Mouse (Mus musculus) neural tube, embryonic 11.5 days (tissue): ENCODE results near the gene Lamc2. TPM values are rescaled to one million over a fixed set of nuclear protein-coding genes. Genes with fewer than 3 reads are reported as not detected.

Experiments used
- ATAC-seq: fragments of 200-750 bp; cut with Nextera tagmentation; 2 replicates; pipeline ENCODE4 v1.8.0; 2017; ENCODE audit warnings: moderate number of reproducible peaks, mild to moderate bottlenecking, moderate TSS enrichment, moderate library complexity; ENCODE audit not compliant: insufficient read depth, low FRiP score, low TSS enrichment
- DNase-seq: peaks from one replicate; pipeline ENCODE4 v3.0.0-alpha.2; 2015; ENCODE audit warnings: low spot score
- H3K27ac ChIP-seq: fragments of 300-500 bp; sonication (generic); 2 replicates; pipeline ENCODE4 v1.5.1; 2014; ENCODE audit warnings: low read depth, mild to moderate bottlenecking, low read length
- H3K27me3 ChIP-seq: fragments of 300-500 bp; sonication (generic); 2 replicates; pipeline ENCODE4 v1.6.1; 2014; ENCODE audit warnings: mild to moderate bottlenecking, low read length, mixed read lengths; ENCODE audit not compliant: control insufficient read depth, insufficient read depth
- H3K36me3 ChIP-seq: fragments of 300-500 bp; sonication (generic); 2 replicates; pipeline ENCODE4 v1.6.1; 2014; ENCODE audit warnings: mild to moderate bottlenecking, low read length, moderate library complexity, mixed read lengths; ENCODE audit not compliant: control insufficient read depth, insufficient read depth
- H3K4me1 ChIP-seq: fragments of 300-500 bp; sonication (generic); 2 replicates; pipeline ENCODE4 v1.6.1; 2014; ENCODE audit warnings: low read length, mixed read lengths; ENCODE audit not compliant: control insufficient read depth, insufficient read depth
- H3K4me2 ChIP-seq: fragments of 300-500 bp; sonication (generic); 2 replicates; pipeline ENCODE4 v1.6.1; 2014; ENCODE audit warnings: low read depth, mild to moderate bottlenecking, moderate library complexity
- H3K4me3 ChIP-seq: fragments of 300-500 bp; sonication (generic); 2 replicates; pipeline ENCODE4 v1.5.1; 2014; ENCODE audit warnings: low read depth, low read length
- H3K9ac ChIP-seq: fragments of 300-500 bp; sonication (generic); 2 replicates; pipeline ENCODE4 v1.6.1; 2014; ENCODE audit warnings: mild to moderate bottlenecking, low read length
- H3K9me3 ChIP-seq: fragments of 300-500 bp; sonication (generic); 2 replicates; pipeline ENCODE4 v1.6.1; 2016; ENCODE audit warnings: low read length; ENCODE audit not compliant: control insufficient read depth
- WGBS: fragments of 180-500 bp; shearing (Covaris S2); extraction: QIAGEN DNeasy Blood & Tissue Kit; methylation state at CpG from one replicate; pipeline ENCODE4 v1.1.7; 2014; 5-methylcytosine and 5-hydroxymethylcytosine counted together
- polyA plus RNA-seq: library from polyadenylated mRNA; unstranded; fragments of >200 nt; fragmentation: Nextera tagmentation; extraction: Ambion mirVana; gene quantifications from 2 replicates; pipeline ENCODE4 v1.2.1, GENCODE M21; 2014

The Lamc2 gene
- polyA plus RNA-seq, 1 experiment from 2014 or later = 0.78 TPM

- no peak overlapping the region for H3K4me2 ChIP-seq
- 75% methylated on average over 8 of the region's 8 CpGs for WGBS
These were observed 57.5 kb downstream of the Lamc2 start for GRCm38 (mm10) chr1:153128780-153129179.

DNA sequence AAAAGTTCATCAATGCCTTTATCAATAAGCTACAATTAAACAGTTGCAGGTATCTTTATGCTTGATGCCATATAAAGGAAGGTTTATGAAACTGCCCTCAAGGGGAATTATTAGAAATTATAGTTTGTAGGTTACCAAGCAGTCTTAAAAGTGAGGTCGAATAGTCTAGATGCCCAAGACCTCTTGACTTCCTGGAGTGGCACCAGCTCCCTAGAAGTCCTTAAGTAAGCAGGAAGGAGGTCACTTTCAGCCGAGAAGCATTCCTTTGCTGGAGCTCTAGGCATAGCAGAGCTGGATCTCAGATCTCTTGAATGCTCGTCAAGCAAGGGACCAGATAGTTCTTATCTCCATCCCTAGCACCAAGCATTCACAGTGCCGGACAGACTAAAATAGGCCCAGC is 58.6 kb downstream of the Lamc2 start:
- ATAC-seq = no peak
- Histone ChIP-seq H3K4me1 (no peaks in the 10 kb centered on the region), H3K36me3 (no peaks in the 10 kb centered on the region), H3K27me3 (no peaks in the 10 kb centered on the region), H3K4me2 (no peak overlapping the region), H3K9ac (no peak overlapping the region), H3K27ac (no peak overlapping the region), H3K9me3 (no peaks in the 10 kb centered on the region), H3K4me3 (no peak overlapping the region)
- DNase-seq = no peak
- 83% methylated on average over 4 of the region's 4 CpGs for WGBS

More at GRCm38 (mm10) chr1:153128780-153129179, 57.5 kb downstream of the Lamc2 start:
- Histone ChIP-seq H3K36me3 (no peaks in the 10 kb centered on the region), H3K9me3 (no peaks in the 10 kb centered on the region), H3K9ac (no peak overlapping the region), H3K27ac (no peak overlapping the region), H3K4me3 (no peak overlapping the region), H3K27me3 (no peaks in the 10 kb centered on the region), H3K4me1 (peaks cover 3% of the 10 kb centered on the region; the same call in 1 of the 2 replicates)
- no peak for ATAC-seq
- DNase-seq = no peak

DNA sequence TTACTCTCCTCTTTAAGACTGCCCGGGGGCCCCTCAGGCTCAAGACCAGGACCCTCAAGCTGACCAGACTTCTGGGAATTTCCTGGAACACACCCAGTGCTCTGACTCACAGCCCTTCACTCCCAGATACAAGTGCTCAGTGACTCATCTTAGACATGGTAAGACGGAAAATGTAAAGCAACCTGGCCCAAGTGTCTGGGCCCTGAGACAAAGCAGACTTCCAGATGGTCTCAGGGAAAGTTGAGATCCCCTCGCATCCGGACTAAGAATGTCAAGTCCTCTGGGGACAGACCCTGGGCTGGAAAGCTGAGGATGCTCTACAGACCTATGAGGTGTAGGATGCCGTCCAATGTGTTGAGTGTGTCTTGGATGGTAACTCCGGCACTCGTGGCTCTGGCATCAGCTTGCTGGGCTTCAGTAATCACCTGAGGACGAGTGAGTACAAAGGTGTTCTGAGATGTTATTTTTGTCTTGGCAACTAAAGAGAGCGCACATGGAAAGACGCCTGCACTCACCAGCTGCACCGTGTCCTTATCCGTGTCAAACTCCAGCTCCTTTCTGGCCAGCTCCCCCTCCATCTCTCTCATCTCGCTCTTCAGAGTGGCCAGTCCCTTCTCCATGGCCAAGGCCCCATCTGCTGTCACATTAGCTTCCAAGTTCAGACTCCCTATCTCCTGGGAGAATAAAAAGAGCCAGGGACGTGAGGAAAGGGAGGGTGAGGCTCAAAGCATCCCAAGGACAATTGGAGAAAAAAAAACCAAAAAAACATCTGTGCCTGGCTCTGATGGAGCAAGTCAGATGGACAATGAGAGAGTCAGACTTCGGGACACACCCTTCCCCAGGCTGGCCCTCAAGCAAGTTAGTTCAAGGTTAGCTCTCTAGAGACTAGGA is 59.5 kb downstream of the Lamc2 start:
- ATAC-seq (no peak), DNase-seq (no peak)
- no peak overlapping the region for H3K4me2 ChIP-seq
- no peak overlapping the region for H3K9ac ChIP-seq
- WGBS = 89% methylated on average over 15 of the region's 15 CpGs
- H3K4me3 ChIP-seq = no peak overlapping the region
- no peaks in the 10 kb centered on the region for H3K36me3 ChIP-seq
- no peaks in the 10 kb centered on the region for H3K27me3 ChIP-seq
- no peaks in the 10 kb centered on the region for H3K9me3 ChIP-seq
- no peaks in the 10 kb centered on the region for H3K4me1 ChIP-seq
- H3K27ac ChIP-seq = no peak overlapping the region

- DNase-seq = no peak
- Histone ChIP-seq H3K27ac (no peak overlapping the region), H3K9me3 (no peaks in the 10 kb centered on the region), H3K4me3 (no peak overlapping the region), H3K9ac (no peak overlapping the region), H3K27me3 (no peaks in the 10 kb centered on the region), H3K4me1 (no peaks in the 10 kb centered on the region), H3K36me3 (no peaks in the 10 kb centered on the region), H3K4me2 (no peak overlapping the region)
- no peak for ATAC-seq
- 74% methylated on average over 8 of the region's 8 CpGs for WGBS
These were observed 60.7 kb downstream of the Lamc2 start for GRCm38 (mm10) chr1:153125287-153126275.

DNA sequence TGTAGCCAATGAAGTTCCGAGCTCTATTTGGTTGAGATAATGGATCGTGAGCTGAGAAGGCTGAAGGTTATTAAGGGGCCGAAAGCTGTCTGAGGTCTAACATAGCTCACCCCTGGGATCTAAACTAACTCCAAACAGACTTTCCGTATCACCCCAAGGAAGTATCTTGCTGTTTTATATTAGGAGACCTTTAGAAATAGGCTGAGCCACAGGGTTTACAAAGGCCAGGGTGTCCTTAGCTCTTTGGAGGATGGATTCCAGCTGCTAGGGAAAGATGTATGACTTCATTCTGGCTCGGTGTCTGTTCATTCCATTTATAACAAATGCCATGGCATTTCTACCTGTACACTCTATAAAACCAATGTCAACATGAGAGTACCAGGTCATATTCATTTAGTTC is 61.7 kb downstream of the Lamc2 start:
- DNase-seq = no peak
- Histone ChIP-seq H3K27ac (no peak overlapping the region), H3K27me3 (no peaks in the 10 kb centered on the region), H3K9me3 (no peaks in the 10 kb centered on the region), H3K9ac (no peak overlapping the region), H3K4me3 (no peak overlapping the region), H3K36me3 (no peaks in the 10 kb centered on the region), H3K4me1 (no peaks in the 10 kb centered on the region), H3K4me2 (no peak overlapping the region)
- ATAC-seq = no peak
- WGBS = 83% methylated on average over 5 of the region's 5 CpGs

DNA sequence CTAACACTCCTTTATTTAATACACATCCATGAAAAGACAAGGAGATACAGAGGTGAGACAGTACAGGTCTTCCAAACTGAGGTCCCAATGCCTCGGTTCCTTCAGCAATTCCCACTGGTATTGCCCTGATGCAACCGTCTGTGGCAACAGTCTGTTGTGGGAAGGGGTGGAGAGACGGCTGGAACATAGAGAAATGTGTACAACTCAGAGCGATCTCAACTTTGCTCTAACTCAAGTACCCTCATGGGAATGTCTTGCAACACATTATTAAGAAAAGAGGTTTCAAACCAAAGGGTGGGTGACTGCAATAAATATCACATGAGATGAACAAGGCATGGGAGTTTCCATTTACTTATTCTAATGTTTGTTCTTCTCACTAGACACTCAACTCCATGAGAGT is 63.5 kb downstream of the Lamc2 start:
- Histone ChIP-seq H3K36me3 (no peaks in the 10 kb centered on the region), H3K9ac (no peak overlapping the region), H3K27ac (no peak overlapping the region), H3K4me3 (no peak overlapping the region), H3K27me3 (no peaks in the 10 kb centered on the region), H3K9me3 (no peaks in the 10 kb centered on the region), H3K4me2 (no peak overlapping the region), H3K4me1 (no peaks in the 10 kb centered on the region)
- DNase-seq = no peak
- 85% methylated on average over 4 of the region's 4 CpGs for WGBS
- no peak for ATAC-seq

GRCm38 (mm10) chr1:153121320-153121719 is 64.9 kb downstream of the Lamc2 start:
- Histone ChIP-seq H3K9me3 (no peaks in the 10 kb centered on the region), H3K27ac (no peak overlapping the region), H3K9ac (no peak overlapping the region), H3K4me3 (no peak overlapping the region), H3K4me1 (no peaks in the 10 kb centered on the region), H3K27me3 (no peaks in the 10 kb centered on the region), H3K36me3 (no peaks in the 10 kb centered on the region), H3K4me2 (no peak overlapping the region)
- WGBS = 87% methylated on average over 5 of the region's 5 CpGs
- DNase-seq (no peak), ATAC-seq (no peak)

GRCm38 (mm10) chr1:153120544-153120943 is 65.7 kb downstream of the Lamc2 start:
- H3K4me2 ChIP-seq = no peak overlapping the region
- no peak for DNase-seq
- no peaks in the 10 kb centered on the region for H3K4me1 ChIP-seq
- 79% methylated on average over 6 of the region's 6 CpGs for WGBS
- no peaks in the 10 kb centered on the region for H3K9me3 ChIP-seq
- H3K4me3 ChIP-seq = no peak overlapping the region
- no peaks in the 10 kb centered on the region for H3K36me3 ChIP-seq
- H3K27me3 ChIP-seq = no peaks in the 10 kb centered on the region
- no peak overlapping the region for H3K27ac ChIP-seq
- no peak for ATAC-seq
- no peak overlapping the region for H3K9ac ChIP-seq
